Mouse (Mus musculus) CD4-positive naive resting alpha-beta T cell, adult 76 days (primary cell): ENCODE results near the gene Gja8. TPM values are rescaled to one million over a fixed set of nuclear protein-coding genes. Genes with fewer than 3 reads are reported as not detected.

ENCODE experiments used
- total RNA-seq: library from RNA; stranded (reverse); gene quantifications from one replicate; pipeline ENCODE4 v1.2.4, GENCODE M21; 2023

The Gja8 gene
- total RNA-seq = not detected

GRCm38 (mm10) chr3:96925920-96926319, at the start of gene Gja8:
Gene Gja8 (minus strand): TSS chr3:96926020.

GRCm38 (mm10) chr3:96904851-96905541, 20.8 kb downstream of the Gja8 start, which contains the start of gene Gpr89:
Gene Gpr89 (minus strand): TSS chr3:96905346.

GRCm38 (mm10) chr3:96904393-96904792, 21.4 kb downstream of the Gja8 start, which contains the start of gene Gja5:
Gene Gja5 (plus strand): TSS chr3:96904693.

Other genes with a start within 250 kb of the Gja8 start
- 14.2 TPM for gene Pias3, start 229.6 kb downstream of the Gja8 start, total RNA-seq
- gene Nudt17, start 217.5 kb downstream of the Gja8 start, total RNA-seq = 0.97 TPM
- 58.2 TPM for gene Polr3c, start 198.4 kb downstream of the Gja8 start, total RNA-seq
- 48.9 TPM for gene Rnf115, start 198.4 kb downstream of the Gja8 start, total RNA-seq
- gene Pdzk1, start 96.7 kb downstream of the Gja8 start, total RNA-seq = not detected
- gene Cd160, start 96.7 kb downstream of the Gja8 start, total RNA-seq = 2.1 TPM
- gene Gja5, start 21.3 kb downstream of the Gja8 start, total RNA-seq = not detected
- 23.9 TPM for gene Gpr89, start 20.7 kb downstream of the Gja8 start, total RNA-seq
- 36.5 TPM for gene Acp6, start 232.8 kb upstream of the Gja8 start, total RNA-seq